Mouse (Mus musculus) adipocyte (in vitro differentiated cells): ENCODE data around the gene Sbk1.

ENCODE experiments used
- DNase-seq: peaks from one replicate; pipeline ENCODE4 v3.0.0-alpha.2; 2016; ENCODE audit warnings: low spot score

The Sbk1 gene

DNA sequence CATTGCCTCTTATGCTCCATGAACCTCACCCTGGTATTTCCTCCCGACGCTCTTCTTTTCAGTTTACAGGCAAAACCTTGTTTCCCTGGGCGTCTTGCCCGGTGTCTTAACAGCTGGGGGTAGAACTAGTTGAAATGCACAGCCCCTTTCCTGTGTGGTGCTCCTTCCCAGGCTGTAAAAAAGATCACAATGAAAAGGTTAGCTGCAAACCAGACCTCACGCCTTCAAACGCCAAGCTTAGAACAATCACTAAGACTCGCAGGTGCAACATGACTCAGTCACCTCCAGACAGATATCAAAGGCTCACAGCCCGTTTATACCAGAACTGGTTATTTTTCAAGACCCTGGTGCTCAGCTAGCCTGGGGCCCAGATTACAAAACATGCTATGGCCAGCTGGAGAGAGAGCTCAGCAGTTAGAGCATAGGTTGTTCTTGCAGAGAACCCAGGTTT, 67.1 kb downstream of the Sbk1 start:
- no peak for DNase-seq

DNA sequence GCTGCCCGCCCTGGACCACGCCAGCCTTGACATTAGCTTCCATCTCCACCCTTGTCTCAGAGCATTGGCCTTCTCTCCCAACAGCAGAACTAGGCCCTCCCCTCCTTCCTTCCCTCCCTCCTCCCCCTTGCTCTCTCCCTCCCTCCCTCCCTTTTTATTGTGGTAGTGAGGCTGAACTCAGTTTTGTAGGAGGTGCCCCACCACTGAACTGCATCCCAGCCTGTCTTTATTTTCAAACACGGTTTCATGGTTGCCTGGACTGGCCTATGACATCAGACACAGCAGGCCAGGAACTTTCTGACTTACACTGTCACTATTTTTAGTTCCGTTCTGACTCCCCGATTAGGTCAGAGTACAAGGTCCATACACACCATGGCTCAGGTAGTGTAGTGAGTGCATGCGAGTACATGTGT, 67.8 kb downstream of the Sbk1 start:
- no peak for DNase-seq

- DNase-seq: no peak
Measured at GRCm38 (mm10) chr7:126340896-126341295, 68.5 kb downstream of the Sbk1 start.
